Mouse (Mus musculus): ENCODE data around the gene Rnf212.
A peak's percentile ranks its signal among the peaks of the same experiment; 100 is the strongest.
"Not testable (repeated sequence)": the region's sequence is repeated elsewhere in the genome, so short reads cannot be mapped to it uniquely, and the experiment has no call there.

Rnf212 gene

DNA sequence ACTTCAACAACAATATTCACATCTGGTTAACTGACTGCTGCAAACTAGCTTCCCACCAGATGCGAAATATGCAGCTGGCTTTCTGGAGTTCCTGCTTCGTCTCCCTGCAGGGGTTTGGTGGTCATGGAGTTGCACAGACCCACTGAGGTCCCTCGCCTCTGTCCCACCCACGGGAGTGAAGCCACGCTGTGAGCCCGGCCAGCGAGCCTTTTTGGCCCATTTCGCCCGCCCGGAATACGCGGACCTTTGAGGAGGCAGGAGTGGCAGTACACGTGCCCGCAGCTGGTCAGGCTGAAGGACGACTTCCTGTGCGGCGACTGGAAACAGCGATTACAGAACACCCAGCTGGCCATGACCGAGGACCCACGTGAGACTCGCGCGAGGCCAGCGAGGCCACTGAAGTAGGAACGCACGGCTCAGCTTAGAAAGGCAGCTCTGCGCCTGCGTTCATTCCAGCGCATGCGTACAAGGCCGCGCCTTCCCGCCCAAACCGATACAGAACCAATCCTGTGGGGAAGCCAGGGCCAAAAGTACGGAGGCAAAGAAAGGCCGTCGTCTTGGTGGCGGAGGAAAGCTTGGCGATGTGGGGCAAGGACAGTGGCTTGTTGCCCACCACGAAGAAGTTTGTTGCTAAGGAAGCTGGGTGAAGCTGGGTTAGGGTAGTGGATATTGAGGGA lies at the start of gene Rnf212:
Rnf212 (minus strand) TSS at position 353 of the 677 bp plus-strand sequence.
- no peak for DNase-seq (ENCODE audit: low spot score)

DNA sequence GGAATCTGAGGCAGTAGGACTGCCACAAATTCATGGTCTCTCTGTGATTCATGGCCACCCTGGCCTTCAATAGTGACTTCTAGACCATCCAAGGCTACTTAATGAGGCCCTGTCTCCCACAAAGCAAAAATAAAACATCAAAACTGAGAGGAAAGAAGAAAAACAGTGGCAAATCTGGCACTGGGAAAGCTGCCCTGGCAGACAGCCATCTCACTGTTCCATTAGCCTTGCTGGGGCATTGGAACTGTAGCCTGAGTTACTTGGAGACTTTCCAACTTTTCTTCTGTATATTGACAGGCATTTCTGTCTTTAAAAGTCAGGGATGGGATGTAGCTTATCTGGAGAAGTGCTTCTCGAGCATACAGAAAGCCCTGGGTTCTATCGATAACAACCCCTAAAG lies 48.5 kb upstream of the Rnf212 start:
- peak; percentile 74 for DNase-seq (ENCODE audit: low spot score)

- not testable (repeated sequence) for DNase-seq (ENCODE audit: low spot score)
Observed at GRCm38 (mm10) chr5:108808750-108809149, 34.0 kb upstream of the Rnf212 start, which contains the start of gene Vmn2r8. Gene Vmn2r8, minus strand, starts transcription at chr5:108808850.

- DNase-seq (ENCODE audit: low spot score), result peak; percentile 77
Observed at GRCm38 (mm10) chr5:108803646-108804045, 28.9 kb upstream of the Rnf212 start.

DNA sequence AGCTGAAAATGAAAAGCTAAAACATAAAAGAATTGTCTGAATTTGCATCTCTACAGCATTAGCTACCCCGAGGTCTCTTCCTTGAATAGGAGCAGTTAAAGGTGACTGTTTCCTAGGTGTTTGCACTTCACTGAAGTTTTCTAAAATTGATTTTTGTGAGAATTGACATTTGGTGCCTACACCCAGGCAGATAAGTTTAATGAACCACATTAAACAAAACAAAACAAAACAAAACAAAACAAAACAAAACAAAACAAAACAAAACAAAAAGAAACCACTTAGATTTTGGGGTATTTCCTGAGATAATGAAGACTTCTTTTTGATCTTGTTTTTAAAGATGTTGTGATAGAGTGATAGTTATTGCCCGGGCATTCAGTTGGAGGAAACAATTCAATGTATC lies 20.5 kb upstream of the Rnf212 start, which contains the start of gene Tmed11:
Tmed11 (minus strand) TSS at position 101 of the 400 bp plus-strand sequence.
- not testable (repeated sequence) for DNase-seq (ENCODE audit: low spot score)

GRCm38 (mm10) chr5:108790385-108790784 lies 15.6 kb upstream of the Rnf212 start:
- DNase-seq (ENCODE audit: low spot score), result peak; percentile 19

GRCm38 (mm10) chr5:108760002-108760401 lies 14.8 kb downstream of the Rnf212 start:
- no peak for DNase-seq (ENCODE audit: low spot score)

DNA sequence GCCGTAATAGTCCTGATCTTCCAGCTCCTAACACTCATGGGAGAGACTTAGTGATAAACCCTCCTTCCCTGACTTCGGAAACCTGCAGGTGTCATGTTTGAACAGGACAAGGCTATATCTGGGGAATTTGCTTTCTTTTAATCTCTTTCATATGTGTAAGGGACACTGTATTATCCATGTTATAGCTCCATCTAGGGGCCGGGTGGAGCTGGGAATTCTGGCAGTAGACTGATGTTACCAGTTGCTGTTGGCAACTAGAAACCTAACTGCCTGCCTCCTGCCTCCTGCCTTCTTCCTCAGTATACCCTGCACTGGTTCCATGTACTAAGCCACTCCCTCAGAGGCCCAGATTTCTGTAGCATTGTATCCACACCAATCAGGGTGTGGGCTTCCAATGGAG lies 16.4 kb downstream of the Rnf212 start:
- no peak for DNase-seq (ENCODE audit: low spot score)

GRCm38 (mm10) chr5:108751258-108751657 lies 23.5 kb downstream of the Rnf212 start:
- not testable (repeated sequence) for DNase-seq (ENCODE audit: low spot score)

DNA sequence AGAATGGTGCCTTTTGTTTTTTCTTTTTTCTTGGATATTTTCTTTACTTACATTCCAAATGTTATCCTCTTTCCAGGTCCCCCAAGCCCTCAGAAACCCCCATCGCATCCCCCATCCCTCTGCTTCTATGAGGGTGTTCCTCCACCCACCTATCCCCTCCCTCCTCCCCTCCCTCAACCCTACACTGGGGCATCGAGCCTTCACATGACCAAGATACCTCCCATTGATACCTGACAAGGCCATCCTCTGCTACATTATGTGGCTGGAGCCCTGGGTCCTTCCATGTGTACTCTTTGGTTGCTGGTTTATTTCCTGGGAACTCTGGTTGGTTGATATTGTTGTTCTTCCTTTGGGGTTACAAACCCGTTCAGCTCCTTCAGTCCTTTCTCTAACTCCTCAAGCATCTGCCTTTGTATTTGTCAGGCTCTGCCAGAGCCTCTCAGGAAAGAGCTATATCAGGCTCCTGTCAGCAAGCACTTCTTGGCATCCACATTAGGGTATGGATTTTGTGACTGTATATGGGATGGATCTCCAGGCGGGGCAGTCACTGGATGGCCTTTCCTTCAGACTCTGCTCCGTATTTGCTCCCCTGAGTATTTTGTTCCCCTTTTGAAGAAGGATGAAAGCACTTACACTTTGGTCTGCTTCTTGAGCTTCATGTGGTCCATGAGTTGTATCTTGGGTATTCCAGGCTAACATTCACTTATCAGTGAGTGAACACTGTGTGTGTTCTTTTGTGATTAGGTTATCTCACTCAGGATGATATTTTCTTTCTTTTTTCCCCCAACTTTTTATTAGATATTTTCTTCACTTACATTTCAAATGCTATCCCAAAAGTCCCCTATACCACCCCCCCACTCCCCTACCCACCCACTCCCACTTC lies 24.2 kb downstream of the Rnf212 start:
- DNase-seq (ENCODE audit: low spot score), result no peak

DNA sequence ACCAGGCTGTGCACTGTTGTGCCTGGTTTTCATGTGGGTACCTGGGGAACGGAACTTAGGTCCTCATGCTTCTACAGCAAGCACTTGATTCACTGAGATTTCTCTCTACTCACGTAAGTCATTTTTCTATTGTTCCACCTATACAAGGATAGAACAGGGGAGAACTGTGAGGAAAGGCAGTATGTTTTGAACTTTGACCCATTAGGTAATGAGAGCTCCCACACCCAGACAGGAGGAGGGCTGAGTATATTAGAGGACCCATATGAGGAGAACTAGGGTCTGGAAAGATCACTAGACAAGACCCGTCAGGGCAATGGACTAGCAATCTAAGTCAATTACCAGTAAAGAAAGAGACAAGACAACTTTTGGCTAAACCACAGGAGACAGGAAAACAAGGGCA lies 30.2 kb downstream of the Rnf212 start:
- DNase-seq (ENCODE audit: low spot score), result no peak

GRCm38 (mm10) chr5:108743856-108744255 lies 30.9 kb downstream of the Rnf212 start:
- no peak for DNase-seq (ENCODE audit: low spot score)

GRCm38 (mm10) chr5:108742596-108742995 lies 32.2 kb downstream of the Rnf212 start:
- no peak for DNase-seq (ENCODE audit: low spot score)

- DNase-seq (ENCODE audit: low spot score), result no peak
Observed at GRCm38 (mm10) chr5:108741844-108742243, 32.9 kb downstream of the Rnf212 start.

DNA sequence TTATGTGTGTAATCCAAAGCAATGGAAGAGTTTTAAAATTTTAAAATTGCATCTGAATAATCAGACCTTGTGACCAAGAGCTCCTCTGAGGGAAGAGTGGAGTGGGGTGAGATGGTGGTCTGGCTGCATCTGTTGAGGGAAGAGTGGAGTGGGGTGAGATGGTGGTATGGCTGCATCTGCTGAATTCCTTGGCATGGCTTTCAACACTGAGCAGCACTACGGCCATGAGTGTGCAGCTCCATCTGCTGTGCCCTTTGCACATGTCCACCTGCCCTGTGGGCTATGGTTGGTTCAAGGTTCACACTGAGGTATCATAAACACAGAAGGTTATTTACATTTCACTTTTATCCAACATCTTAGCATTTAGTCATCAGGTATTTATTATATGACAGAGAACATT lies 47.4 kb downstream of the Rnf212 start:
- no peak for DNase-seq (ENCODE audit: low spot score)

DNA sequence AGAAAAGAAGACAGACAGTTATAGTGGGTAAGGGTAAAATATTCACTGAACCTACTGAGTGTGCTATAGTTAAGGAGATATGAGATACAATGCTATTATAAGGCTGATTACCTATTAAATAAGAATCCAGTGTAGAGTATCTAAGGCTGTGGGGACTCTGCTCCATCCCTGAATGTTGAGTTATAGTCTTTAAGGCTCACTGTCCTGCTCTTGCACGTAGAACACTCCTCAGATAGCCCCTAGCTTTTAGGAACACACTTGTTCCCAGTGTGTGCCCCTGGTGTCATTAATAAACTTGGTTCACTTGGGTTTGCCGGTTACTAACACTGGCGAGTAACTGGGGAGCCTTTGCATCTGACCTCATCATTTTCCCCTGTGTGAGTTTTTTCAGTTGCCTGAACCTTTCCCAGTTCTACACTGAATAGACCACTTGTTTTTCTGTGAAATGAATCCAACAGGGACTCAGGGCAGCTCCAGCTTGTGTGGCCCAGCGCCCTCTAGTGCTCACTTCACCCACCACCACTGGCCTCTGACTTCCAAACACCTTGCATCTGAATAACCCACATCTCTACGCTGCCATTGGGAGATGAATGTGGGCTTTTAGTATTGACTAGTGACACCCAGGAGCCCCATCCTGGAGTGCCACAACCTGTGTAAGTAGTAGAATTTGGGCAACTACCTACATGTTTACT lies 48.1 kb downstream of the Rnf212 start:
- DNase-seq (ENCODE audit: low spot score), result peak; percentile 50

DNA sequence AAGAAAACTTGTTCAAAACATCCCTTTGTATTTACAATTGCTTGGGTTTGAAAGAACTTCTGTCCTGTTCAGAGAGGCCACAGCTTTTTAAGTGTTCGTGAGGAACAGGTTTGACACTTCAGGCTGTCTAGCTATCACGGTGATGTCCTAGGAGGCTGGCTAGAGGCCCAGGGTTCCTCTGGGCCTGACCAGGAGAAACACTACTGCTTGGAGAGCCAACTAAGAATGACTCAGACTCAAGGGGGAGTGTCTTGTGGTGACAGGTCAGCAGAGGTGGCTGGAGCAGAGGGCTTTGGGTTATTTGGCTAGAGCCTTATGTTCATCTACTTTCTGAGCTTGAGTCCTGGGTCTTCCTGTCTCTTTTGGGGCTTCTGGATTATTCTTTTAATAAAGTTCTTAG lies 50.8 kb downstream of the Rnf212 start:
- DNase-seq (ENCODE audit: low spot score), result no peak

DNA sequence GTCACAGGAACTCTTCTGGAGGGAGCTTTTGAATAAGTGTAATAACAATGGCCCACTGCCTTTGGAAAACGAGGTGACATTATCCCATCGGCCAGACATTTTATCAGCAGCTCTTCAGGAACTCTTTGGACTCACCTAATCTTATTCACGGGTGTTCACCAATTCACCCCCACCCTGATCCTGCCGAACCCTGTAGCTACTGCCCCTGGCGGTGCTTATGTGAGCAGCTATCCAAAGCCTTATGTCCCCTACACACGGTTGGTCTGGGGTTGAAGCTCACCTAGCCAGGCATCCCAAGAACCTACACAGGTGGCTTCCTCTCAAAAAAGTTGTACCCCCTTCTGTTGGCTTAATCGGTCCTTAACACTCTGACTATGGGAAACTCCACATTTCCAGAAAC lies 55.0 kb downstream of the Rnf212 start:
- no peak for DNase-seq (ENCODE audit: low spot score)

DNA sequence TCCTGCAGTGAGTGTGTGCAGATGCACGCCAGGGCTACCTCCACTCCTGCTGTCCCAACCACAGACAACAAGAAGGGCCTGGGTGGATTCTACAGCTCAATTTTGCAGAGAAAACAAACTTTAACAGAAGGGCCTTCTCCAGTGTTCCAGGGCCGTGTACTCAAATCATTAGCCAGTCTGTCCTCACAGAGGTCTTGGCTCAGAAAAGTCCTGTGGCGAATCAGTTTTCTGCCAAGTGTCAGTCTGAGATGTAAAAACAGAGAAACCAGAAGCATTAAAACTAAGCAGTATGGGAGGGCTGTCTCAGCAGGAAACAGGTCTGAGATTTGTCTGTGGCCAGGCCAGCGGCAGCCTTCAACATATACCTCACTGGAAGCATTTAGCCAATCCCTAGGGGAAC lies 56.7 kb downstream of the Rnf212 start:
- no peak for DNase-seq (ENCODE audit: low spot score)

GRCm38 (mm10) chr5:108715974-108716373 lies 58.8 kb downstream of the Rnf212 start:
- no peak for DNase-seq (ENCODE audit: low spot score)

GRCm38 (mm10) chr5:108714149-108714548 lies 60.6 kb downstream of the Rnf212 start:
- DNase-seq (ENCODE audit: low spot score), result peak; percentile 29

DNA sequence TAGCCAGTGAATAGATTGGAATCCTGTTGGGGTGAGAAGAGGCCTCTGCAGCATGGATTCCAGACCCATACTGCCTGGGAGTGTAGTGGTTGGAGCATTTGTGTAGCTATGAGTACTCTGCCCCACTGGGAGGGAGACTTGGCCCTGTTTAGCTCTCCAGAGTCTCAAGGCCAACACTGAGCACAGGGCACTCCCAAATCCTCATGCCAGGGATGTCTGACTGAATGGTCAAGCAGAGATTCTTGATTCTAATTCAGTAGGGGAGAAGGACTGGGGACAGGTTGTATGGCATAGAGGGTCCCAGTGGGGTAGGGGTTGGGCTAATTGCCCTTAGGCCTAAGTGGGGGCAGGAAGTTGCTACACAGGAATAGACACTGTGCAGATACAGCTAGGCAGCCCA lies 61.1 kb downstream of the Rnf212 start:
- no peak for DNase-seq (ENCODE audit: low spot score)

DNA sequence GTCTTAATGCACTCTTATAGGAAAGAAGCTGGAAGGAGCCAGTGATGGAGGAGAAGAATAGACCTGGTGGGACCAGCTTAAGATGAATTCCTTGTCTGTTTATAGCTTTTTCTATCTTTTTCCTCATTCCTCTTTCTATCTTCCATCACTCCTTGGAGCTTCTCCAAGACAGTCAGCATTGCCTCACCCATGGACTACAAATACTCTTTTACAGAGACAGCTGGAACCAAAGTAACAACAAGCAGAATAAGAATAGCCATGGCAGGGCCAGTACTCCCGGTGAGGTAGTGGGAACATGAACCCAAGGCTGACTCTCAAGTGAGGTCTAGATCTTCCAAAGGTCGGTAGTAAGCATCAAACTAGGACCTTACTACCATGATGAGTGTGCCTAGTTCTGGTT lies 61.7 kb downstream of the Rnf212 start:
- no peak for DNase-seq (ENCODE audit: low spot score)

All from ovary, adult 18-20 months (tissue).